Mouse (Mus musculus) olfactory bulb, adult 2 months (tissue): Measurements from ENCODE around the gene Pim1.
"Not testable (repeated sequence)": the region's sequence is repeated elsewhere in the genome, so short reads cannot be mapped to it uniquely, and the experiment has no call there.

Experiments used
- CTCF ChIP-seq: fragments of 200-500 bp; IDR thresholded peaks from 2 replicates; pipeline ENCODE4 v1.5.1; 2012; ENCODE audit warnings: low read depth, mild to moderate bottlenecking, low read length, moderate library complexity; ENCODE audit not compliant: insufficient read depth
- POLR2A ChIP-seq: fragments of 200-500 bp; IDR thresholded peaks from 2 replicates; pipeline ENCODE4 v1.6.1; 2012; ENCODE audit warnings: mild to moderate bottlenecking, low read depth, low read length, moderate library complexity; ENCODE audit not compliant: insufficient read depth

- TF ChIP-seq POLR2A, CTCF: not testable (repeated sequence)
Observed at GRCm38 (mm10) chr17:29498952-29499351, 8.4 kb downstream of the Pim1 start.
